Mouse (Mus musculus) small intestine, adult 2 months (tissue): ENCODE data around the gene Gale.

Source experiments
- CTCF ChIP-seq: fragments of 200-500 bp; IDR thresholded peaks from 2 replicates; pipeline ENCODE4 v1.5.1; 2012; ENCODE audit warnings: low read depth, mild to moderate bottlenecking, control low read depth, inconsistent platforms, low read length, moderate library complexity, mixed read lengths; ENCODE audit not compliant: insufficient replicate concordance, insufficient read length; ENCODE audit errors: extremely low read depth
- POLR2A ChIP-seq: fragments of 200-500 bp; IDR thresholded peaks from 2 replicates; pipeline ENCODE4 v1.6.1; 2012; ENCODE audit warnings: low read depth, mild to moderate bottlenecking, control low read depth, inconsistent platforms, low read length, moderate library complexity

DNA sequence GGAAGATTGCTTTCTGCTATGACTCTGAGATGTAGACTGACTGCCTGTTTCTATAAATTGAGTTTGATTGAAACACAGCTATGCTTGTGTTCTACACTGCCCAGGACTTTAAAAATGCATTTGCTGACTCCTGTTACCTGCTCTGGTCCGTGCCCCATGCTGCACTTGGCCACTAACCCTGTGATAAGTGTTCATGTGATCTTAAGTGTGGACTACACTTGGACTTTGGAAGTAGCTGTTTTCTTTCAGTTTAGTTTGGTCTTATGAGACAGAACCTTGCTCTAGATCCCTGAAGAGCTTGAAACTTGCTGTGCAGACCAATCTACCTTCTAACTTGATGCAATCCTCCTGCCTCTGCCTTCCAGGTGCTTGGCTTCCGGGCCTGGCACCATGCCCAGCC is 39.1 kb upstream of the Gale start:
- TF ChIP-seq CTCF (no peak), POLR2A (no peak)
